Mouse (Mus musculus) adrenal gland, postnatal 14 days (tissue): ENCODE results near the gene Ddrgk1. TPM values are rescaled to one million over a fixed set of nuclear protein-coding genes. Genes with fewer than 3 reads are reported as not detected.

Source experiments
- DNase-seq: peaks from one replicate; pipeline ENCODE4 v3.0.0; 2021; ENCODE audit warnings: mixed read lengths
- long read RNA-seq, 2 experiments: library from polyadenylated mRNA; stranded (forward); transcript quantifications; one replicate each; pipeline ENCODE4 v2.0.0; 2021
- total RNA-seq: library from RNA; stranded (reverse); gene quantifications from 2 replicates; pipeline ENCODE4 v1.2.3, GENCODE M21; 2021

Gene Ddrgk1
- total RNA-seq, result 137 and 148 TPM in 2 replicates
- long read RNA-seq, experiment 1, transcript Ddrgk1-201 (9 exons, 1,238 nt), result major isoform, 204 of 243 reads
- long read RNA-seq, experiment 1, partial matches to known transcripts, result 16 of 243 reads
- long read RNA-seq, experiment 1, other reads (novel, unspliced or antisense), result 22 of 243 reads
- long read RNA-seq, experiment 2, transcript Ddrgk1-201 (9 exons, 1,238 nt), result major isoform, 137 of 163 reads
- long read RNA-seq, experiment 2, partial matches to known transcripts, result 19 of 163 reads
- long read RNA-seq, experiment 2, other reads (novel, unspliced or antisense), result 7 of 163 reads

DNA sequence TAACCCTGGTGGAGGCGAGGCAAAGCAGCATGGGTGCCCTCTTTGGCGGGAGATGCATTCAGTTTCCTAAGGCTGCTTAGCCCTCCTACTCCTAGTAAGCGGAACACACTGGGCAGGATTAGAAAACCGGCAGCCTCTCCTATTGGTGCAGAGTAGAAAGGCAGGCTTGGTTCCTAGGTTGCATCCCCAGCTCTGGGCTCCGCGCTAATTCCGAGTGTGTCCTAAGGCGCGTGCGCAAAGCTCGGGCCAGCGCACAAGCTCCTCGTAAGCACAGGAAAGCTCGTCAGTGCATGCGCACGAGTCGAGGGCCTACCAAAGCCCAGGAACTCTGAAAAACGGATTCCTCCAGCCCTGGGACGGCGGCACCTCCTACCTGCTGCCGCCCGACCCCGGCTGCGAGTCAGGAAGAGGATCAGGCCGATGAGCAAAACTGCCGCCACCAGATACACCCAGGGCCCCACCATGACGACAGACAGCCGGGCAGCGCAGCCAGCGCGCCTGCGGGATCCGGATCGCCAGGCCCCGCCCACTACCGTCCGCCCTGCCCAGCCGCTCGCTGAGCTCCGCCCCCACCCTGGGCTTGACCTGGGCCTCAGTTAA, at the start of gene Ddrgk1:
TSS of gene Ddrgk1 (minus strand) at position 558 of the 600 bp plus-strand sequence.
- peak; percentile 95 for DNase-seq

DNA sequence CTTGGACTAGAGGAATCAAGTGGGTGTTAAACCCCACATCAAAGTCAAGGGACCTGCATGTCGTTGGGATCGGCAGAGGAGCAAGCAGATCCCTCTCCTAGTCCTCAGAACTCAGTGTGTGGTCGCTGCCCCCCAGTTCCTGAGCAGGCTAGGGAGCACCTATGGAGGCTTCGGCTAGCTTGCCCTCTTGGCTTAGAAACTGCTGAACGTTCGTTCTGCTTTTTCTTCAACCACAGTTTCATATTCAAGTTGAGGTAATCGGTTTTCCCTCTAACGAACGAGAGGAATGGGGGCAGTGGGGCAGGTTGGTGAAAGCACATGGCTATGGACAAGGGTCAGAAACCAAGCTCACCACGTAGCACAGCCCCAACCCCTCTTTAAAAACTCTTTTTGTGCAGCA, 42.6 kb upstream of the Ddrgk1 start:
- DNase-seq, result no peak

DNA sequence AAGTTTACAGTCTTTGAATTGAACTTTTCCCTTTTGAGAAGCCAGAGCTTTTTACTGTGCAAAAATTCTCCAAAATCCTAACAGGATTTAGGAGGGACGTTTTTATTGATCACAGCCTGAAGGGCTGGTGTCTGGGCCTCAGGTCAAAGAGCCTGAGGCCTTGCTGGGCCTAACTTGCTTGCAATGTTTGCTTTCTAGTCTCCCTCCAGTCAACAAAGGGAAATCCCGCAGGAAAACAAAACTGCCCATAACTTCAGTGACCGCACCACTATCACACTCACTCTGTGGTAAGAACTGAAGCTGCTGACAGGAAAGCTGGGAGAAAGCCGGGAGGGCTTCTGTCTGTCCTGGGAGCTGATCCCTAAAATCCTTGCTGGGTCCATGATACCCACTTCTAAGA, 42.1 kb upstream of the Ddrgk1 start:
- DNase-seq, result no peak

DNA sequence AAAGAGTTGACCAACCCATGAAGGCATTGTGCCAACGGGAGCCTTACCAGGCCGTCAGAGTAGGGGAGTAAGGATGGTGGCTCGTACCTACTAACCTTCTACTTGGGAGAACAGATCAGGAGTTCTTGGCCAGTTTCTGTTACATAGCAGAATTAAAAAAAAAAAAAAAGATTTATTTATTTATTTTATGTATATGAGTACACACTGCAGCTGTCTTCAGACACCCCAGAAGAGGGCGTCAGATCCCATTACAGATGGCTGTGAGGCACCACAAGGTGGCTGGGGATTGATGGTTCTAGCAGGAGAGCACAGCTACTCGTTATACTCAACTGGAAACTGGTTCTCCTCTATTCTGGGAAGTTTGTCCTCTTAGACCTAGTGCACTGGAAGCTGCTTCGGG, 40.7 kb upstream of the Ddrgk1 start:
- DNase-seq, result no peak

DNA sequence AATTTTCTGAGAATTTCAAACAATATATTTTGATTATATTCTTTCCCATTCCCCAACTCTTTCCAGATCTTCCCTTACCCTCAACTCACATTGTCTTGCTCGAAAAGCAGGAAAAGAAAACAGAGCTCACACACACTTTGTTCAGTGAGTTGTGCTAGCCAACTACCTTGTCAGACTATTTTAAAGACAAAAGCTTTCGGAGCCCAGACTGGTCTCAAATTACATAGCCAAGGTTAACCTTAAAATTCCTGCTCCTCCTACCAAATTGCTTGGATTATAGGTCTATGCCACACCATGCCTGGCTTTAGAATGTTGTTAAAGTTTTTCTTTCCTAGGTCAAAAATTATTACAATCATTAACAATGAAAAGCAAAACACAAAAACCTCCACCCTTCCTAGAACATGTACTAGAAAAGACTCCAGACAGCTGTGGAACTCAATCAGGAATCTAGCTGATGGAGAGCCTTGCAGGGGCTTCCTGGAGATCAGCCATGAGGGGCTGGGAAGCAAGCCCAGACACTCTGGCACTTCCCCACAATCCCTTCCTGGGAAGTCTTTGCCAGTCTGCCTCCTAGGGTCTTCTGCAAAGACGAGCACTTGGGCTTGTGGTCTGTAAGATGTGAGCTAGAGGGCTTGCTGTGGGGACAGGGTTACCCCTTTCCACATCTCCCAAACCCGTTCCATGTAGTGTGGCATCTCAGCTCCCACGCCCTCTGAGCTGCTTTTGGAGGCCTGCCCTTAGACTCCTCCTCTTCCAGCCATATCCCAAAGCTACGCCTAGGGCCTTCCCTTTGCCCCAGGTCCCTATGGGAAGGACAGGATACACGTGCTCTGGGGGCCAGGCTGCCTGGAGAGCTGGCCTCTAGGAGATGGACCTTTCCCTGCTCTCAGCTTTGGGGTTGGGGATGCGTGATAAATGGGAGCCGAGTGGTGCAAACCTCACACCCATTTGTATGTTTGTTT, 39.9 kb upstream of the Ddrgk1 start:
- no peak for DNase-seq

DNA sequence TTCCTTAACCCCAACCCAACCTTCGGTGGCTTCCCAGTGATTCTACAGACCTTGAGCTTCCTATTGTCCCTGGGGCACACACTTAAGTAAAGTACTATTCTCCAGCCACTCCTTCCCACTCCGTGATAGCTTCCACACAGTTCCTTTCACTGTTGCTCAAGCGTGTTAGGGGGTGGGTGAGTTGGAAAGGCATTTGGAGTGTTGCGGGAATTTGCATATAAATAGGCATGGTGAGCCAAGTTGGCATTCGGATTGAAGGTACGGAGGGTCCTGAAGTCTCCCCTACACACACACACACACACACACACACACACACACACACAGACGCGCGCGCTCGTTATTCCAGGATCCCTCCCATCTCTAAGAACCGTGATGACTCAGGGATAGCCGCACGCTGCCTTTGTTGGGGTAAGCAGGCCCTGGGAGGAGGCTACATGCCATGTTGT, 33.4 kb upstream of the Ddrgk1 start:
- peak; percentile 36 for DNase-seq

DNA sequence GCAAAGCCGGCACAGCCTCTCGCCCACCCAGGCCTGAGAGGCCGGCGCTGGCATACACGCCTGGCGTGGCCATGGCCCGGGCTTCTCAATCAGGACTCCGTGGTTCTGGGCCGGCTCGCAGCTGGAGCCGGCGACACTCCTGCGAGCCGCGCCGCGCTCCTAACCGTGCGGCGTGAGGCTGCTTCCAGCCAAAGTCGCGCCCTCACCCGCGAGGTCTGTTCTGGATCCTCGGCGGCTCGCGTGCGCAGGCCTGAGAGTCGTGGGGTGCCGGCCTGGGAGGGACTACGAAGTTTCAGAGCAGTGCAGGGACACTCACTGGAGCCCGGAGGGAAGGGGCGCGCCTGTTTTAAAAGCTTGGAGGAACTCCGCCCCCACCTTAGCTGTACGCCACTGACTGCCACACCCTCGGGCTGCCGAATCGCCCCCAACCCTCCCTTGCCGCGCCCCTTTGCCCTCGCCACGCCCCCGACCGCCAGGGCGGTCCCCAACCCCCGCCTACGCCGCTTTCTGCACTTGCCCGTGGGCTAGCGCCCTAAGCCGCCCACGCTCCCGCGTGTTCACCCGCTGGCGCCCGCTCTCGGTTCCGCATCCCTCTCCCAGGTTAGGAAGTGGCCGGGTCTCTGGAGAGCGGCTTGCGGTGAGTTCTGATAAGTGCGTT, 32.8 kb upstream of the Ddrgk1 start, which contains the start of gene Slc4a11:
TSS of gene Slc4a11 (minus strand) at position 367 of the 658 bp plus-strand sequence.
- peak; percentile 79 for DNase-seq

DNA sequence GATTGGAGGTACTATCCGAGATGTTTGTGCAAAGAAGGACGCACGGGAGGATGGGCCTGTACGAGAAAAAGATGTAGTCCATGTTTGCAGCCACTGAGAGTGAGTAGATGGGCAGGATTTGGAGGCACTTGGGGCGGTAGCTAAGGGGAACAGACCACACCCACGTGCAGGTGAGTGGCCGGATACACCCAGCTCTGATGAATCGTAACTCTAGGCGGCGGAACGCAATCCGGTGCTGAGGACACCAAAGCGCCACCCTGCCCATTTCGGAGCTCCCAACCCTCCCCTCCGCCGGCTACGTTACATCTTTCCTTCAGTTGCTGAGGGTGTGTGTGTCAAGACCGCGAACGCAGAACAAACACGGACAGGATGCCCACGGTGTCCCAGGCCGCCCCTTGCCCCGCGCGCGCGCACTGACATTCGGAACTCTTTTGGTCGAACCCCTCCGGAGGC, 32.3 kb upstream of the Ddrgk1 start:
- peak; percentile 33 for DNase-seq

DNA sequence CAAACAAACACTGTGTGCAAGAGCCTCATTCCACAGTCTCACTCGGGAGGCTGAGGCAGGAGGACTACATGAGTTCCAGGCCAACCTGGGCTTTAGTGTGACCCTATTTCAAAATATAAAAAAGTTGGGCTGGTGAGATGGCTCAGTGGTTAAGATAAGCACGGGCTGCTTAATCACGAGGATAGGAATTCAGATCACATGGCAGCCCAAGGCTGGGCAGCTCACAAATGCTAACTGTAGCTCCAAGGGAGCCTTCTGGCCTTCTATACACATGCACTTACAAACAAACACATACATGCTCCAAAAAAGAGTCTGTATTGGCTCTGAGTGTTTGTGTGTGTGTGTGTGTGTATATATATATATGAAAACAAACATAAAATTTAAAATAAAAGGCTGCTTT, 29.1 kb upstream of the Ddrgk1 start:
- no peak for DNase-seq

DNA sequence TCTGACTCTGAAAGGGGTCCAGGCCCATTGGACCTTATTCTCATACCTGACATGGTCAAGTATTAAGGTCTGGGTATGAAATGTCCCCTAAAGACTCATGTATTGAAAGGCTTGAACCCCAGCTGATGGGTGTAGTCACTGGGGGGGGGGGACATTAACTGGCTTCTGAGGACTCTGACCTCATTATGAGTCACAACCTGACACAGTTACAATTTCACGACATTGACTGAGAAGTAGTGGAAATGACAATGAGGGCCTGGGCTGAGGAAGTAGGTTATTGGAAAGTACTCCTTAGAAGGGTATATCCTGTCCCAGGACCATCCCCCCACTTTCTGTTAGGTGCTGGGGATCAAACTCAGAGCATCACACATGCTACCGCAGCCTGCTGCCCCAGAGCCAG, 24.6 kb upstream of the Ddrgk1 start:
- DNase-seq, result no peak

DNA sequence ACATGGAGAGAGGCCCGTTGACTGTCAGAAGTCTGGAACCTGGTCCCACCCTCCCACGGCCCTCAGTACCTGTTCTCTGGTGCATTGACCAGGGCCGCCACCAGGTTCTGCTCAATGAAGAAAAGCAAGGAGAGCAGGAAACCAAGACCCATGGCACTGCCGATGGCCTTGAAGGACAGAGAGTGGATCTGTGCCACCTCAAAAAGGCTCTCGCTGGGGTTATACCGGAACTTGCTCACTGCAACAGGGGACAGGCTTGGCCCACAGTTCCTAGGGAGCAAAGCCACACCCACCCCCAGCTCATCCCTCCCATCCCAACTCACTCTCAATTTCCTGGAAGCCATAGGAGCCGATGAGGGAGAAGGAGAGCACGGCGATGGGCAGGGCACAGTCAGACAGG, 21.0 kb upstream of the Ddrgk1 start:
- DNase-seq, result no peak

DNA sequence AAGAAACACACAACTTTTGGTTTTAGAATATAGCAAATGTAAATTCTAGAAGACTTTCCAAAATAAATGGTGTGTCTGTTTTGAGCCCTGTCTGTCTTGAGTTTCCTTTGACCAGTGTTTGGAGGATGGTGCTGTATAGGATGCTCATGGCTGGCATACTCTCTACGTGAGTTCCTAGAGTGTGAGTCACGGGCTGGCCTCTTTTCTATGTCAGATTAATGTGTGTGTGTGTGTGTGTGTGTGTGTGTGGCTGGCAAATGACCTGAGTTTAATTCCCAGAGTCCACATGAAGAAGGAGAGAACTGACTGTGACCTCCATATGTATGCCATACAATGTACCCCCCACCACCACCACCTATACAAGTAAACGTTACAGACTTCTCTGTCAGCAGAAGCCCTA, 17.1 kb upstream of the Ddrgk1 start:
- no peak for DNase-seq

DNA sequence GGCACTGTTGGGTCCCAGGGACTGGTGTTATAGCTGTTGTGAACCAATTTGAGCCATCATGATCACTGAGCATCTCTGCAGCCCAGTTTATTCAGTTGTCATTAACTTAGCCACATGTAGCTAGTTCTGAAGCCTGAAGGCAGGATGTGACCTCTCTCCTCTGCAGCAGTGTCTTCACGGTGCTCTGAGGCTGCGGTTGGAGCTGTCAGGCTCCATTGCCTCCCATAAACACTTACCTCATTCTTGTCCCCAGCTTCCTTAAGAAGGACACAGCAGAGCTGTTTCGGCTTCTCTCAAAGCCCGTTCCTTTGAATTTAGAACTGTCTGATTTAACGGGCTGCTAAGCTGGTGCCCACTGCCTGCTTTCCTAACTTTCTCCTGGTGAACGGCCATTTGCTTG, 15.4 kb upstream of the Ddrgk1 start:
- no peak for DNase-seq

DNA sequence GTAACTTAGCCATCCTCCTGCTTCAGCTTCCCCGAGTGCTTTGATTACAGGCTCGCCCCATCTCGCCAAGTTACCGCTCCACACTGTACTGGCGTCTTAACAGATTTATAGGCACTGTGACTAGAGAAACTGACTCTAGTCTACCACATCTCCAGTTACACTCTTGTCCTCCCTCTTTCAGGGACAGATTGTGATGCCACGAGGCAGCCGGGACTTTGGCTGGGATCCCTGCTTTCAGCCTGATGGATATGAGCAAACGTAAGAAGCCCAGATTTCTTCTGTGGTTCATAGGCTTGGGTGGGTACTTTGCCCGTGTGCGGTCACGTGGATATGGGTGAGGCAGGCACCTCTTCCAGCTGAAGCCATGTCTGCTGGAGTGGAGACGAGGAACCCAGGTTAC, 14.7 kb upstream of the Ddrgk1 start:
- DNase-seq, result no peak

DNA sequence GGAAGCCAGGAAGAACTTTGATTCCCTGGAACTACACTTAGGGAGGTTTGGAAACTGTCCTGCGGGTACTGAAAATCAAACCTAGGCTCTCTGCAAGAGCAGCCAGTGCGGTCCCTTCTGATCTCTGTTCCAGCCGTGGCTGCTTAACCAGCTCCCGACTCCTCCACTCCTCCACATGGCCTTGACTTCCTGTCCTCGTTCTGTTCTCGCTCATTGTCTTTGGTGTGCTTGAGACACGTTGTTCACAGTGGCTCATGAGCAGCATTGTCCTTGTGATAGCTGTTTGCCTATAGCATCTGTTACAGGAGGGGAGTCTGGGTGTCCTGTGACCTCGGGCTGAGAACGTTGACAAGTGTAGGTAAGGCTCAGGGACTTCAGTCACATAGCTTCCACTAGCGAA, 12.8 kb upstream of the Ddrgk1 start:
- DNase-seq, result peak; percentile 60

DNA sequence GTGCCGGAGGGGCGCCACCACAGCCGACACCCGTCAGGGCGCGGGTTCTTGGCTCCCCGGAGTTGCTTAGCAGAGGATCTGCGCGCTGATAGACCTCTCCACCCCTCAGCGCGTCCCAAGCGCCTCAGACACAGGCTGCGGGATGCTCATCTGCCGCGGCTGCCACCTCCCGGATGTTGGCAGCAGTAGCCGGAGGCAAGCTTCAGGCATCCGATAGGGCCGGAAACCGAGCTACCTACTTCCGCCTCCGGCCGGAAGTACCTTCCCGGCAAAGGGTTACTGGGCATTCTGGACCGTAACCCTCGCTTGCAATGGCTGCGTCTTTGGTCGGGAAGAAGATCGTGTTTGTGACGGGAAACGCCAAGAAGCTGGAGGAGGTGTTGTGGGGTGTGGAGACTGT, 3.1 kb upstream of the Ddrgk1 start, which contains the start of gene Itpa:
TSS of gene Itpa (plus strand) at position 52 of the 400 bp plus-strand sequence.
- DNase-seq, result peak; percentile 93

DNA sequence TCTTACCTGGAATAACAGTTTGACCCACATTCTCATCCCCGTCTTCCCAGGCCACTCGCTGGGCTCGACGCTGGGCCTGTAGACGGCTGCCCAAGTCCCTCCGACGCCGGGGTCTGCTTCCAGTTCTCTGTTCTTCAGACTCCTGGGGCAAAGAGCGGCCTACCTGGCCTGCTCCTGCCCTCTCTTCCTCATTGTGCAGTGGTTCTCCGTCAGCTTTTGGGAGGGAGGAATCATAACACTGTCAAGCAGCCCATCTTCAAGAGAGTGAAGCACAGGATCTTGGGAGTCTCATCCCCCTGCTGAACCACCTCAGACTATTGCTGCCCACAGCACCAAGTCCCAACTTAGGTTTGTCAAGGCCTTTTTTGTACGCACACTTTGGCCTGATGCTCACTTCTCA, 1.1 kb downstream of the Ddrgk1 start:
- no peak for DNase-seq

DNA sequence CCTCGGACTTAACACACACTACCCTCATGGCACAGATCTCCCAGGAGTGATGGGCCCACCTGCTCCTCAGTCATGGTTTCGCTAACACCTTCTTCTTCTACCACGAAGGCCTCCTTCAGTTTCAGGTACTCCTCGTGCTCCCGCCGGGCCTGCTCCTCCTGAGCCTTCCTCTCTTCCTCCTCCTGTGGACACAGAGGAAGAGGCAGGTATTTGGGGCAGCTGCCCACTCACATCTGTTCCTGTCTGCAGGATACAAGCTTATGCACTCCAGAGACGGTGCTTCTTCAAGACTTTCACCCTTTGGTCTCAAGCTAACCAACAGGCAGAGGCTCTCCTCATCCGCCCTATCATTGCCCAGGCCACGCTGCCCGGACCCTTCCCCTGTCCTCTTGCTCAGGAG, 5.9 kb downstream of the Ddrgk1 start:
- no peak for DNase-seq

DNA sequence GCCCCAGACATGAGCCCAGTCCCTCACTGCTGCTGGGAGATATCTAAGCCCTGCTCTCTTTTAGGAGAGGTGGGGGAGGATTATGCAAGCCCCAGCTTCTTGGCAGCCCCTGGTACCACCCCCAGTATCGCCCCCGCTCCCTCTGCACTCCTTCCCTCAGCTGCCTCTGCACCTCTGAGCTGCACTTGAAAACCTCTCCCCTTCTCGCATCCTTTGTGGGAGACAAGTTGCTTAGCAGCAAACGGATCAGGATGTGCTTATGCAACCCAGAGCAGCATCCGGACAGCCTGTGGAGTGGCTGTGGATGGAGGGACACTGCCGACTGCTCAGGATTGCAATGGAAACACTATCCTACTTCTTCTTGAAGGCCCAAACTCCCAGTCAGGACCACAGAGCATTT, 6.9 kb downstream of the Ddrgk1 start:
- DNase-seq, result no peak

DNA sequence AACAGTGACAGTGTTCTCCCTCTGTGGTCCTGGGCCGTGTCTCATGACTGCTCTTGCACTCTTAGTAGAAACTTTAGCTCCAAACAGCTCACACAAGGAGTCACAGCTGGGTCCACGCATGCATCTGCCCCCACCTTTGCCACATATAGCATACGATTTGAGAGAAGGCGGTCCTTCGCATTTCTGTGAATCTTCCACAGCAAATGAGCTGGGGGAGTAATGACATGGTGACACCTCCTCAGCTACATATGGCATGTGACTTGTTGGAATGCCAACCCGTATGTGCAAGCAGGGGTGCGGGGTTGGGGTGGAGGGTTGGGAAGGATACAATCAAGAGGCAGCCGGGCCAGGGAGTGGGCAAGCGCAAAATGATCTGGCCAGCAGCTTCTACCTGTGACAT, 7.9 kb downstream of the Ddrgk1 start:
- DNase-seq, result no peak

DNA sequence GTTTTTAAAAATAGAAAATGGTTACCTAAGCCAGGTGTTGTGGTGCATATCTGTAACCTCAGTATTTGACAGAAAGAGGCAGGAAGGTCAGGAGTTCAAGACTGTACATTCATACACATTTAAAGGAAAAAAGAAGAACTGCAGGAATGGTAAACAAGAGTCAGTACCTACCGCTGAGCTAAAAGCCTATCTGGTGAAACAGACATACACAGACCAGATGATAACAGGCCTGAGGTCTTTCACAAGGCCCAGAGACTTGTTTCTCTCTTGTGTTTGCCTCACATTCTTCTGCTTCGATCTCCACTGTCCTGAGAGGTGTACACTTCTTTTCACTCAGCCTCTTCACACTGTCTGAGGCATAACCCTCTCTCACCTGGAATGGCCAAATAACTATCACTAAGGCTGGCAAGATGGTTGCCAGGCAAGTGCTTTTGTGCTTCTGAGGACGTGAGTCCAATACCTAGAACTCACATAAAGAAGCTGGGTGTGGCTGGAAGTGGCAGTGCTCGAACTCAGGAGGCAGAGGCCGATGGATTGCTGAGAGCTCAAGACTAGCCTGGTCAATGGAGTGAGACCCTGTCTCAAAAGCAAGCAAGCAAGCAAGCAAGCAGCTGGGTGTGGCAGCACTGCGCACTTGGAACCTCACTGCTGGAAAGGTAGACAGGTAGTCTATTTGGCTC, 8.7 kb downstream of the Ddrgk1 start:
- DNase-seq, result no peak

DNA sequence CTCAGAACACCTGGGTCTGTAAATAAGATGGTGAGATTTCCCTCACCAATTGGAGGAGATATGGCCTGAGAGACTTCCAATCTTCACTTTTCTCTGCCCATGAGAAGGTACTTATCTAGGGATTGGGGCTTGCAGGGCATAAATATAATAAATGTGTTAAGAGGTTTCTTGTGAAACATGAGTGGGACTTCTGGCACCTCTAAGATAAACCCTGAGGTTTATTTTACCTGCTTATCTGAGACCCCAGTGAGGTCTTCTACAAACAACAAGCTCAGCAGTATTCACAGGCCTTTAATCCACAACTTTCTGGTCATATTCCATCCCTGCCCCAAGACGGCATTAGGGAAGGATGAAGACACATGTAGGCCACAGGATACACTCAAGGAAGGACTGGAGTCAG, 10.7 kb downstream of the Ddrgk1 start:
- DNase-seq, result no peak
